Mouse (Mus musculus): ENCODE measurements at regions not wholly inside any gene's neighbourhood (a gene's known extent, or its start where the extent isn't known, plus 50 kb on each side); places are given as distances from the start of the nearest gene placed in this dataset.

- H3K27me3 ChIP-seq (ENCODE audit: control insufficient read depth, insufficient read depth, low read length) = no peaks in the 10 kb centered on the region
- no peak overlapping the region for H3K27ac ChIP-seq (ENCODE audit: low read length)
- no peak for ATAC-seq (ENCODE audit: insufficient read depth, low FRiP score)
- no peaks in the 10 kb centered on the region for H3K36me3 ChIP-seq (ENCODE audit: control insufficient read depth, insufficient read depth, low read length)
- no peak overlapping the region for H3K9ac ChIP-seq (ENCODE audit: low read length)
- no peak overlapping the region for H3K4me3 ChIP-seq (replicated peaks; ENCODE audit: low read length)
- no peaks in the 10 kb centered on the region for H3K9me3 ChIP-seq (replicated peaks; ENCODE audit: control insufficient read depth, low read length)
- WGBS = 82% methylated on average over 3 of the region's 3 CpGs
- H3K4me2 ChIP-seq (ENCODE audit: low read depth, low read length) = no peak overlapping the region
- H3K4me1 ChIP-seq (ENCODE audit: control insufficient read depth, insufficient read depth, low read length) = no peaks in the 10 kb centered on the region
These were observed 403.6 kb upstream of the Fbxo33 start for GRCm38 (mm10) chr12:59623147-59623546.

GRCm38 (mm10) chr12:59621132-59621531 is 401.6 kb upstream of the Fbxo33 start:
- no peaks in the 10 kb centered on the region for H3K36me3 ChIP-seq (ENCODE audit: control insufficient read depth, insufficient read depth, low read length)
- 66% methylated on average over 2 of the region's 2 CpGs for WGBS

GRCm38 (mm10) chr12:59620340-59620739 is 400.8 kb upstream of the Fbxo33 start:
- WGBS = 95% methylated on average over 2 of the region's 2 CpGs
- Histone ChIP-seq H3K27ac (ENCODE audit: low read length) (no peak overlapping the region), H3K9me3 (replicated peaks; ENCODE audit: control insufficient read depth, low read length) (no peaks in the 10 kb centered on the region), H3K9ac (ENCODE audit: low read length) (no peak overlapping the region), H3K4me2 (ENCODE audit: low read depth, low read length) (no peak overlapping the region), H3K4me1 (ENCODE audit: control insufficient read depth, insufficient read depth, low read length) (no peaks in the 10 kb centered on the region), H3K4me3 (replicated peaks; ENCODE audit: low read length) (no peak overlapping the region), H3K36me3 (ENCODE audit: control insufficient read depth, insufficient read depth, low read length) (no peaks in the 10 kb centered on the region), H3K27me3 (ENCODE audit: control insufficient read depth, insufficient read depth, low read length) (no peaks in the 10 kb centered on the region)
- ATAC-seq (ENCODE audit: insufficient read depth, low FRiP score) = no peak

More at GRCm38 (mm10) chr12:59621132-59621531, 401.6 kb upstream of the Fbxo33 start:
- Histone ChIP-seq H3K4me1 (ENCODE audit: control insufficient read depth, insufficient read depth, low read length) (no peaks in the 10 kb centered on the region), H3K9me3 (replicated peaks; ENCODE audit: control insufficient read depth, low read length) (no peaks in the 10 kb centered on the region), H3K9ac (ENCODE audit: low read length) (no peak overlapping the region), H3K27ac (ENCODE audit: low read length) (no peak overlapping the region), H3K4me3 (replicated peaks; ENCODE audit: low read length) (no peak overlapping the region), H3K4me2 (ENCODE audit: low read depth, low read length) (no peak overlapping the region), H3K27me3 (ENCODE audit: control insufficient read depth, insufficient read depth, low read length) (no peaks in the 10 kb centered on the region)
- no peak for ATAC-seq (ENCODE audit: insufficient read depth, low FRiP score)

DNA sequence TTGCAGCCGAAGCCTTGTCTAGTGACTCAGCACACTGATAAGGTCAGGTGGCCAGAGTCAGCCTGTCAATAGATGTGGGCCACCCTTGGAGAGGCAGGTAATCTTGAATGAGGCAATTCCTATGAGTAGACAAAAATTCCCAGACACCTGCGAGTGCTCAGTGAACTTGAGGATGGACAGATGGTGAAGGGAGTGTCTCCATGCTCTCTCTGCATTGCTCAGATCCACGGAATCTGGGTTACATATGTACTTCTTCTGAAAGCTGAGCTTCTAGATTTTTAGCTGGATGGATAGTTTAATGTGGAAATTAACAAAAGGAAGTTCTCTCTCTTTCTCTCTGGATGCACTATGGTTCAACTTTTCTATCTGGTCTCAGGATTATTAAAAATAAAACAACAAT is 396.6 kb upstream of the Fbxo33 start:
- Histone ChIP-seq H3K4me2 (ENCODE audit: low read depth, low read length) (no peak overlapping the region), H3K27ac (ENCODE audit: low read length) (no peak overlapping the region), H3K9ac (ENCODE audit: low read length) (no peak overlapping the region), H3K9me3 (replicated peaks; ENCODE audit: control insufficient read depth, low read length) (no peaks in the 10 kb centered on the region), H3K4me3 (replicated peaks; ENCODE audit: low read length) (no peak overlapping the region), H3K36me3 (ENCODE audit: control insufficient read depth, insufficient read depth, low read length) (no peaks in the 10 kb centered on the region), H3K4me1 (ENCODE audit: control insufficient read depth, insufficient read depth, low read length) (no peaks in the 10 kb centered on the region), H3K27me3 (ENCODE audit: control insufficient read depth, insufficient read depth, low read length) (no peaks in the 10 kb centered on the region)
- no peak for ATAC-seq (ENCODE audit: insufficient read depth, low FRiP score)
- WGBS = 72% methylated on average over 3 of the region's 3 CpGs

GRCm38 (mm10) chr12:59599785-59600184 is 380.3 kb upstream of the Fbxo33 start:
- H3K36me3 ChIP-seq (ENCODE audit: control insufficient read depth, insufficient read depth, low read length) = no peaks in the 10 kb centered on the region
- no peaks in the 10 kb centered on the region for H3K4me1 ChIP-seq (ENCODE audit: control insufficient read depth, insufficient read depth, low read length)
- H3K9ac ChIP-seq (ENCODE audit: low read length) = no peak overlapping the region
- H3K4me3 ChIP-seq (replicated peaks; ENCODE audit: low read length) = no peak overlapping the region
- ATAC-seq (ENCODE audit: insufficient read depth, low FRiP score) = no peak
- H3K27me3 ChIP-seq (ENCODE audit: control insufficient read depth, insufficient read depth, low read length) = no peaks in the 10 kb centered on the region
- WGBS = 79% methylated on average over 8 of the region's 9 CpGs
- no peaks in the 10 kb centered on the region for H3K9me3 ChIP-seq (replicated peaks; ENCODE audit: control insufficient read depth, low read length)
- H3K27ac ChIP-seq (ENCODE audit: low read length) = no peak overlapping the region
- H3K4me2 ChIP-seq (ENCODE audit: low read depth, low read length) = no peak overlapping the region

DNA sequence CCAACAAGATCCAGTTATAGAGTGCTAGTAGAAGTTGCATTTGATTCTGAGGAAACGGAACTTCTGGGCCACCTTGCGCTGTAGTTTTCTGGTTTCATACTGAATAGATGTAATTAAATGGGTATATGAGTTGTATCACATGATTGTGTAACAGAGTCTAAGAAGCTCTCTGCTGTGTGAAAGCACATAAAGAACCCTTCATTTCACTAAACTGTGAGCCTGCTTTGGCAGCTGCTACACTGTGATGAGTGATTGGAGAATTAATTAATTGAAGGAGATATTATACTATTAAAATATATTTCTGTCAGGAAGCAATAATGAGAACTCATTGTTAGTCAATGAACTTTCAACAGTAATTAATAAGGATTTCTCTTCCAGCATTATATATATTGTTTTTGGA is 369.8 kb upstream of the Fbxo33 start:
- Histone ChIP-seq H3K36me3 (ENCODE audit: control insufficient read depth, insufficient read depth, low read length) (no peaks in the 10 kb centered on the region), H3K4me2 (ENCODE audit: low read depth, low read length) (no peak overlapping the region), H3K9me3 (replicated peaks; ENCODE audit: control insufficient read depth, low read length) (no peaks in the 10 kb centered on the region), H3K27me3 (ENCODE audit: control insufficient read depth, insufficient read depth, low read length) (no peaks in the 10 kb centered on the region), H3K27ac (ENCODE audit: low read length) (no peak overlapping the region), H3K9ac (ENCODE audit: low read length) (no peak overlapping the region), H3K4me3 (replicated peaks; ENCODE audit: low read length) (no peak overlapping the region), H3K4me1 (ENCODE audit: control insufficient read depth, insufficient read depth, low read length) (no peaks in the 10 kb centered on the region)
- WGBS = 93% methylated on average over 2 of the region's 2 CpGs
- no peak for ATAC-seq (ENCODE audit: insufficient read depth, low FRiP score)

GRCm38 (mm10) chr12:59582587-59582986 is 363.1 kb upstream of the Fbxo33 start:
- no peak for ATAC-seq (ENCODE audit: insufficient read depth, low FRiP score)
- no peak overlapping the region for H3K4me3 ChIP-seq (replicated peaks; ENCODE audit: low read length)
- H3K4me2 ChIP-seq (ENCODE audit: low read depth, low read length) = no peak overlapping the region
- H3K27ac ChIP-seq (ENCODE audit: low read length) = no peak overlapping the region
- H3K4me1 ChIP-seq (ENCODE audit: control insufficient read depth, insufficient read depth, low read length) = no peaks in the 10 kb centered on the region
- WGBS = 51% methylated on average over 1 of the region's 1 CpGs
- no peak overlapping the region for H3K9ac ChIP-seq (ENCODE audit: low read length)
- H3K9me3 ChIP-seq (replicated peaks; ENCODE audit: control insufficient read depth, low read length) = no peaks in the 10 kb centered on the region
- no peaks in the 10 kb centered on the region for H3K27me3 ChIP-seq (ENCODE audit: control insufficient read depth, insufficient read depth, low read length)
- no peaks in the 10 kb centered on the region for H3K36me3 ChIP-seq (ENCODE audit: control insufficient read depth, insufficient read depth, low read length)

- Histone ChIP-seq H3K36me3 (ENCODE audit: control insufficient read depth, insufficient read depth, low read length) (no peaks in the 10 kb centered on the region), H3K27ac (ENCODE audit: low read length) (no peak overlapping the region), H3K9me3 (replicated peaks; ENCODE audit: control insufficient read depth, low read length) (no peaks in the 10 kb centered on the region), H3K27me3 (ENCODE audit: control insufficient read depth, insufficient read depth, low read length) (no peaks in the 10 kb centered on the region), H3K4me2 (ENCODE audit: low read depth, low read length) (no peak overlapping the region), H3K4me3 (replicated peaks; ENCODE audit: low read length) (no peak overlapping the region), H3K9ac (ENCODE audit: low read length) (no peak overlapping the region), H3K4me1 (ENCODE audit: control insufficient read depth, insufficient read depth, low read length) (no peaks in the 10 kb centered on the region)
- WGBS = 80% methylated on average over 5 of the region's 5 CpGs
- no peak for ATAC-seq (ENCODE audit: insufficient read depth, low FRiP score)
These were observed 360.2 kb upstream of the Fbxo33 start for GRCm38 (mm10) chr12:59579694-59580093.

DNA sequence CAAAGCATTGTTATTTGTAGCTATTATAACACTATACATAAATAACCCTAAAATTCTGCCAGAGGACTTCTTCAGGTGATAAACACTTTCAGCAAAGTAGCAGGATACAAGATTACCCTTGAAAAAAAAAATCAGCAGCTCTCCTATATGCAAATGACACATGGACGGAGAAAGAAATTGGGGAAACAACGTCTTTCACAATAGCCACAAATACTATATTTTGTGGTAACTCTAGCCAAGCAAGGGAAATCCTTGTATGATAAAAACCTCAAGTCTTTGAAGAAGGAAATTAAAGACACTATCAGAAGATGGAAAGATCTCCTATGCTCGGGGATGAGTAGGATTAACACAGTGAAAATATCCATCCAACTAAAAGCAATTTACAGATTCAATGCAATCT is 344.4 kb upstream of the Fbxo33 start:
- ATAC-seq (ENCODE audit: insufficient read depth, low FRiP score) = no peak
- Histone ChIP-seq H3K4me1 (ENCODE audit: control insufficient read depth, insufficient read depth, low read length) (no peaks in the 10 kb centered on the region), H3K9ac (ENCODE audit: low read length) (no peak overlapping the region), H3K36me3 (ENCODE audit: control insufficient read depth, insufficient read depth, low read length) (no peaks in the 10 kb centered on the region), H3K27ac (ENCODE audit: low read length) (no peak overlapping the region), H3K9me3 (replicated peaks; ENCODE audit: control insufficient read depth, low read length) (no peaks in the 10 kb centered on the region), H3K4me2 (ENCODE audit: low read depth, low read length) (no peak overlapping the region), H3K27me3 (ENCODE audit: control insufficient read depth, insufficient read depth, low read length) (no peaks in the 10 kb centered on the region), H3K4me3 (replicated peaks; ENCODE audit: low read length) (no peak overlapping the region)
- 85% methylated on average over 3 of the region's 3 CpGs for WGBS

DNA sequence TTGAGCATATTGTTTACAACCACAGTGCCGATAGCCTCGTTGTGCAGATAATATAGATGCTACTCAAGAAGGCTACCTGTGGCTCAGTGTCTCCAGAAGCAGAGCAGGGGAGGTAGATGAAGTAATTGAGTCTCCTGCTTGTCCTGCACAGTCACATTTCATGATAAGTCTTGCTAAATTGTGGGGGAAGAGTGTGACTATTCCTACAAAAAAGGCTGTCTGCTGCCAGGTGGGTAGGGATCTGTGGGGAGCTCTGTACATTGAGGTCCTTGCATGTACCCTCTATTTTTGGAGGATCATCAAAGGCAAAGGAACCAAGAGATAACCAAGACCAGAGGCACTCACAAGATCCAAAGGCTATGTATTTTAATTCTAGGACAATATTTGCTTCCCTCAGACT is 320.3 kb upstream of the Fbxo33 start:
- Histone ChIP-seq H3K4me3 (replicated peaks; ENCODE audit: low read length) (no peak overlapping the region), H3K9ac (ENCODE audit: low read length) (no peak overlapping the region), H3K4me1 (ENCODE audit: control insufficient read depth, insufficient read depth, low read length) (no peaks in the 10 kb centered on the region), H3K27ac (ENCODE audit: low read length) (no peak overlapping the region), H3K36me3 (ENCODE audit: control insufficient read depth, insufficient read depth, low read length) (no peaks in the 10 kb centered on the region), H3K9me3 (replicated peaks; ENCODE audit: control insufficient read depth, low read length) (no peaks in the 10 kb centered on the region), H3K27me3 (ENCODE audit: control insufficient read depth, insufficient read depth, low read length) (no peaks in the 10 kb centered on the region), H3K4me2 (ENCODE audit: low read depth, low read length) (no peak overlapping the region)
- 62% methylated on average over 2 of the region's 2 CpGs for WGBS
- ATAC-seq (ENCODE audit: insufficient read depth, low FRiP score) = no peak

All from stomach, embryonic 16.5 days (tissue).